Mouse (Mus musculus) 3134 (cell line): ENCODE measurements at regions not wholly inside any gene's neighbourhood (a gene's known extent, or its start where the extent isn't known, plus 50 kb on each side); places are given as distances from the start of the nearest gene placed in this dataset.
"Not testable (repeated sequence)": the region's sequence is repeated elsewhere in the genome, so short reads cannot be mapped to it uniquely, and the experiment has no call there.

ENCODE experiments used
- DNase-seq: peaks from one replicate; pipeline ENCODE4 v3.0.0-alpha.2; 2011; ENCODE audit warnings: low spot score; ENCODE audit not compliant: insufficient read length; ENCODE audit errors: extremely low read depth

DNA sequence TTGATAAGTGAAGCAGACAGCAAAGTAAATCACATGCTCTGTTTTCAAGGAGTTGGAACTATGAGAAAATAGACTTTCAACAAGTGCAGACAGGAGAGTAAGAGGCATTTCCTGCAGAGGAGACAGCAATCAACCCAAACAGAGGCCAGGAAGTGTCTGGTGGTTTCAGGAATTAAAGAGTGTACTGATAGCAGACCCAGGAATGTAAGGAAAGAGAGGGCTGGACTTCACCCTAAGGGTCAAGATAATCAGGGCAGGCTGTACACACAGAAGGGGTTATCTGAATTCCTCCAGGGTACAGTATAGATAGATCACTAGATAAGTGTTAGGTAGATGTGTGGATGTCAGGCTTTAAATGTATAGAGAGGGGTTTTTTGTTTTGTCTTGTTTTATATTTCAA, 123.6 kb upstream of the Emcn start:
- DNase-seq = no peak

DNA sequence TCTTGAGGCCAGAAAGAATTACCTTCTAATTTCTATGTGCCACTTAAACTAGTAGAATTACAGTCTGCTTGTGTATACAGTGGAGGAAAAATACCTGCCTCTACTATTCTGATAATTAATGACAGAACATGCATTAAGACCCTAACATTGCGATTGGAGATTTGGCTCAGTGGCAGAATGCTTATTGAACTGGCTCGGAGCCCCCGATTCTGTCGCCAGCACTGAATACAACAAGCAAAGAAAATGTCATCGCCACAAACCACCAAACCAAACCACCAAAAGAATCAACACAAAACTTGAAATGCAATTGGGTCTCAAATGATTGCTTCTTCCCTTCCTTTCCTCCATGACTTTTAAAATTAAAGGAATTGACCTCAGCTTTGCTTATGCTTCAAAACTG, 122.9 kb upstream of the Emcn start:
- no peak for DNase-seq

DNA sequence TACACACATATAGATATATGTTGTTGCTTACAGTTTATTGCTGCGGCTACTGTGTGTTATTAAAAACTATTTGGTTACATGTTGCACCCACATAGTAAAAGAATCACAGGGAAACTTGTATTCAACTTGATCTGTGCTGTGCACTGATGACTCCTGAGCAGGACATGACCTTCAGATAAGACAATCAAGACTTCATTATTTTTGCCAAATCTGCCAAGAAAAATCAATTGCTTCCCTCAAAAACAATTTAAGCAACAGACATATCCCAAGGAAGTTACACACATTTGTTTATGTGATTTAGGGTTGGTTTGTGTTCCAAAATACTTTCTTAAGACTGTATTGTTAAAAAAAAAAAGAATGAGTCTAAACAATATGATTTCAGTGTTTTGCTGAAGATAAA, 114.7 kb upstream of the Emcn start:
- no peak for DNase-seq

DNA sequence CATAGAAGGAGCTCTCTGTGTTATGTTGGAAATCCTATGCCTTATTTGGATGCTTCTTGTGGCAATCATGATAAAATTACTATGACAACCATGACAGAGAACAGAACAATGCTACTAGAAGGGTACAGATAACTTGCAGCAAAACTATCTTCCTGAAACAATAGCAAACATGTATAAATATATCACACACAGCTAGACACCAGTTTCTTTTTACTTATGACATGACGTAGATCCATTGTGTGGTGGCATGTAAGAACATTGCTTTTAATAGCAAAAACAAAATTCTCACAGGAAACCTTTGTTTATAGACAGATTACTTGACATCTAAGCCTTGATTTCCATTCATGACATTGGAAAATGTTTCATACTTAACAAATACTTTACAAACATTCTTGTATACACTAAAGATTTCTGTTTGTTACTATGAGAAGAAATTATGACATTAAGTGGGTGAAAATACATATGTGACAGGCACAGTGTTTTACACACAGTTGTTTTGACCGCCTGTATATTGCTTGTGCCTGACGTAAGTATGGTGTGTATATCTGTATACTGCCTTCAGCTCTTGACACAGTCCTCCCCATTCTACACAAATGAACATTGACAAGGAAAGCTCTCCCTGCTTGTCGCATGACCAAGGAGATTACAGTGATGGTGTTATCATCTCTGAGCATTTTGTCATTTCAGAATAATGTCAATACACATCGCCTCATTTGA, 113.6 kb upstream of the Emcn start:
- DNase-seq = no peak

DNA sequence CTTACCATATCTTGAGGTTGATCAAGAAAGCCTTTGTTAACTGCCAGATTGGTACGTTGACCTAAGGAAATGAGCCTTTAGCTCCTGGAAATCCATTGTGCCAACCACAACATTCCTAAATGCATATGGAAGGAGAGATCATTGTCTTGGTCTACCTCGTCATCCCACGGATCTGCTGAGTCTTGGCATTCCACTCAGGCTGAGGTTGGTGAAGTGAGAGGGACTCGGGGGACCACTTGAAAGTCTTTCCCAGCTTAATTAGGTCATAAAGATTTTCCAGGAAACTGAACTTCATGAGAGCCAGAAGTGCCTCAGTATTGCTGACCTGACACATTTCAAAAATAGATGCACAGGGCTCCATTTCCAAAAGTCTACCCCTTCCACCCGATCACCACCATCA, 112.5 kb upstream of the Emcn start:
- no peak for DNase-seq

DNA sequence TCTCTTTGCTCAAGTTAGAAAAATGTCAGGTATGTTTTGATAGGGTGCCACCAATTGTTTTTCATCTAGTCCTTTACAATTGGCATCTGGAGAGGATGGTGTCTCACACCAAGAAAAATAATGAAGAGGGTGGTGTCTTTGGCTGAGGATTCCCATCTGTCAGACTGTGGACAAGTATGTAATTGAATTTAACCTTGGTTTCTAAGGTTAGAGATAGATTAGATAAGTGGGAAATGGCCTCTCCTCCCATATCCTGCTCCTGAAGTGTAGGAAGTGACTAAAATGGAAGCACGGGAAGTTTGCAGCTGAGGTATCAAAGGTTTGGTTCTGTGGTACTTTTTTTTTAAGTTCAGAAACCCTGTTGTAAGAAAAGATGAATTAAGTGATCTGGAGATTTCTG, 98.0 kb upstream of the Emcn start:
- no peak for DNase-seq

DNA sequence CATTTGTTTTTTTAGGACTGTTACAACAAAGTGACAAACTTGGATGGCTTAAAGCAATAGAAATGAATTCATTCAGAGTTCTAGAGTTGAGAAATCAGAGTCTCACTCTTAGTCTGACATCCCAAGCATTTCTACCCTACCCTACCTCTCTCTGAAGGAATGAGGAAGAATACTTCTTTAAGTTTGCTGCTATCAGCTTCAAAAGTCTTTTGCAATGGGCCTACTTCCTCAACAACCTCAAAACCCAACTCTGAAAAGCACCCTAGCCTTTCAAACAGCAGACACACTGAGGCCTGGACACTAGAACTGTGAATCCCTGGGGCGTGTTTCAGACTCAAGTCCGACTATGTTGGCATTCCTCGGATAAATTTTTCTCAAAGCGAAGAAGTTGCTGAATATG, 77.0 kb upstream of the Emcn start:
- DNase-seq = no peak

DNA sequence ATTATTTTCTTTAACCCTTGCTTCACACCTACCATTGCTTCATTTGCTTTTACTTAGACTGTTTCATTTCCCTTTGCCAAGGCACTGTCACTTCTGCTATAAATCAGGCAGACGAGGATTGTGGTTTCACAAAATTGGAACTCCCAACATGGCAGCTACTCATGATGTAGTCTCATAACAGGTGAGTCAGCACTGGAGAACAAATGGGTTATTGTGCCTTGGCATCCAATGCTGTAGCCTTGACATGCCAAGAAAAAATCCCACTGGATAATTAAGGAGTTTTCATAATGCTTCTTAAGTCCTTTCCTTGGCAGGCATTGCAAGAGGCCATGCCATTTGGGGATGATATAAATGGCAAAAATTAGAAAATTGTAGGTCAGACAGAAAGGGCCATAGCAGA, 73.1 kb upstream of the Emcn start:
- DNase-seq = peak; percentile 59

DNA sequence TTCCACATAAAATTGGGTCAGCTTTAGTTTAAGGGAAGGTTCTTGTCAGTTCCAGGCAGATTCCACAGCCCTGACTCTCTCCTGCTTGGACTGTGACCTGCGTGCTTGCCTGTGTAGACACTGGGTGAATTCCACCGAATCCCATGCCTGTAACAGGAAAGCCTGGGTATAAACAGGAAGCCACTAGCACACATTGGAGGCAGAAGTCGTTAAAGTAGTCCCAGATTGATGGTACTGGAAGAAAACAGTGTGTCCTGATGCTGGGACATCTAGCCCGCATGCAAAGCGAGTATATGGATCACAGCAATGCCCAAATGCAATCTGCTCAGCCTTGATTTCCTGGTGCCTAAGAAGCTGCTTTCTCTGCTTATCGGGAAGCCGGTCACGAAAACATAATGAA, 65.4 kb upstream of the Emcn start:
- DNase-seq = no peak

DNA sequence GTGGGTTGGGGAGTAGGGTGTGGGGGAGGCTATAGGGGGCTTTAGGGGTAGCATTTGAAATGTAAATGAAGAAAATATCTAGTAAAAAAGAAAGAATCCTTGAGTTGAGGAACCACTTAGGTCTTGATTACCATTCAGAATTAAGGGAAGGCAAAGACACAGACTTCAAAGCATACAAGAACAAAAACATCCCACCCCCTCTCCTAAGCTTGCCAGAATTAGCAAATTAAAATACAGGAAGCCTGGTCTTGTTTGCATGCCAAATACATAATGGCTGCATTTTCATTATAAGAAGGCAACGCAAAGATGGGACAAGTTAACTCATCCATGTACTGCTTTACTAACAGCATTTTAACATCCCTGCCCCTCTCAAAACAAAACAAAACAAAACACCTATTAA, 61.6 kb upstream of the Emcn start:
- no peak for DNase-seq

DNA sequence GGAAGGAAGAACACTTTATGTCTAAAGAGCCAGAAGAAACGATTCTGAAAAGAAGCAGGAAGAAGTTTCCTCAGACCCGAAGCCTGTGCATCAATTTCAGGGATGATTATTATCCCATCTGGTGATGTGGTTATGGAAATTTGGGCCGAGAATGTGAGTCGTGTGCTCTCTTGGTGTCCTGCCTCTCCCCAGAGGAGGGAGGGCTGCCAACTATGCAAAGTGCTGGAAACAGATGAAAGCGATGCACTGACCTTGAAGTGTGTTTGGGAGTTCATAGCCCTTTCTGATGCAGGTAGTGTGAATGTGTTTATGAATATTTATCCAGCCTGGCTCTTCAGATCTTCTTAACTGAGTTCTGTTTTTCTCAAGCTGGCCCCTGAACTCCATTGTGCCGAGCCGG, 59.8 kb upstream of the Emcn start:
- DNase-seq = no peak

DNA sequence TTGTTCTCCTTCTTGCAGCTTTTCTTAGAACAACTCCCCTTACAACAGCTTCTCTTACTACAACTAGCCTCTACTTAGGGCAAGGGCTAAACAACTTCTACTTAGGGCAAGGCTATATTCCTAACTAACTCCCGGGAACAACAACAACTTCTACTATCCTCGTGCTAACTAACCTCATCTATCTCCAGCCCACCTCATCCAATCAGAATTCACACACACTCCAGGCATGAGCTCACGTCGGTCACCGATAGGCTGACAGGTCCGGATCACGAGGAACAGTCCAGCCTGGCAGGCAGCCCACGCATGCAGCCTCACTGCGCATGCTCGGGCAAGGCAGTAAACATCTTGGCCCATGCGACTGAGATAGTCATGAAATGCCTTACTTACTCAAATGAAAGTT, 53.3 kb upstream of the Emcn start:
- not testable (repeated sequence) for DNase-seq

DNA sequence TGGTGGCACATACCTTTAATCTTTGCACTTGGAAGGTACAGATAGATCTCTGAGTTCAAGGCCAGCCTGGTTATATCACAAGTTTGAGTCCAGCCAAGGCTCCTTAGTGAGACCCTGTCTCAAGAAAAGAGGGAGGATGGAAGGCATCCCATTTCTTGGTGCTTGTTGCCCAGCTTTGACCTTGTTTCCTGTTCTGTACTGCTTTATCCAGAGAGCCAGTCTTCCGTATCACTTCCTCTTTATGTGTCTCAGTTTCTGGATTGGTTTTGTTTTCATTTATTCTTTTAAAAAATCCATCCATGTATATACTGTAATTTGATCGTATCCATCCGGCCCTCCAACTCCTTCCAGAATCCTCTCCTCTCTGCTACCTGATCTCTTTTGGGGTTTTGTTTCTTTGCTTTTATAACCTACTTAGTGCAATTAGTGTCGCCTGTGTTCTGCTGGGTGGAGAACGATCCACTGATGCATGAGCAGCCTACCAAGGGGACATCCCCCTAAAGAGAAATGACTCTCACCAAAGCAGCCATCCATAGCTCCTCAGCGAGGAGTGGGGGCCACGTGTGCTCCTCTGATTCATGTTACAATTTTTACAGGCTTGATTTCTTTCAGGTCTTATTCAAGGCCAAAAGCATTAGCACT, 52.4 kb upstream of the Emcn start:
- no peak for DNase-seq

DNA sequence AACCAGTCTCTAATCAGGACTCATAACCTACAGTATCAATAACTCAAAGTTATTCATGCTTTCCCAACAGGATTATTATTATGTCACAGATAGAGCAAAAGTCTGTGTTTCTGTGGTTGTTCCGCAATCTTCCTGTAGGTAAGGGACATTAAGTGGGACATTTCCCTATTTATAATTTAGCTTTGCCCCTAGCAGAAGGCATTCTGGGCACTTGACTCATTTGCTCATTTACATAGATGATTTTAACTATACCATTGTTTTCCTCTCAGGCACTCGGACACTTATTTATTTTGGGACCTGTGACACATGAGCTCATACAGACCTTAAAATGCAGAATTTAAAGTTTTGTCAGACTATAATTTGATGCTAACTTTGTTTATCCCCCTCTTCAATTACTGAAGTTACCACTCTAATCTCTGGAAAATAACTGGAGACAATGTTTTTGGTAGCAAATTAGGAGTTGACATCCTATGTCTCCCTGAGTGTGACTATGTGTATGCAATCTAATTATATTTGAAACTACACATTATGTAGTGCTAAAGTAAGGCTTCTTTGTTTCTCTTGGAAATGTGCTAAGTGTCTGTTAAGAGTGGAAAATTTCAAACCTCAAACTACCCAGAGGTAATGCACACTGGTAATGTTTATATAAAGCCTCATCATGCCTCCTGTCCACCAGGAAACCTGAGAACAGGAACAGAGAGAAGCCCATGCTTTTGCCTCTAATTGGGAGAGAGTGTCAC, 51.8 kb upstream of the Emcn start:
- DNase-seq = no peak

DNA sequence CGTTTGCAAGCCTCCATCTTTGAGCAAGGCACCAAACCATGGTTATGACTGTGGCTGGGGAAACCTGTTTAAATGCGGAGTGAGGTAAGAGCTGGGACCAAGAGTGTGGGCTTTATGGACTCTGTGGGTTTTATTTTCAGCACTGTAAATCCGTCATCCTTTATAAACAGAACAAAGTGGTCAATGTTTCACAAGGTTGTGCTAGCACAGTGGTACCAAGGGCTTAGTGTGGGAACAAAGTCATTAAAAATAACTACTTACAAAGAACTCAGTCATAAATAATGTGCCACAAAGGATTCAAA, 51.2 kb upstream of the Emcn start:
- no peak for DNase-seq
